Mouse (Mus musculus): ENCODE measurements around the gene Omp.

GRCm38 (mm10) chr7:98188238-98188637 lies 42.9 kb upstream of the Omp start:
- no peak for TF ChIP-seq NANOG (IDR thresholded peaks at IDR 0.05; ENCODE audit: borderline replicate concordance, low read length)
- TF ChIP-seq CTCF (conservative IDR thresholded peaks at IDR 0.05; ENCODE audit: low read length) = no peak
- no peak for TF ChIP-seq POU5F1 (IDR thresholded peaks at IDR 0.05; ENCODE audit: borderline replicate concordance, low read length)
